Mouse (Mus musculus) G1E-ER4 (cell line): ENCODE measurements around the gene G3bp2. TPM values are rescaled to one million over a fixed set of nuclear protein-coding genes. Genes with fewer than 3 reads are reported as not detected.

Source experiments
- GATA1 ChIP-seq: IDR thresholded peaks from one replicate; pipeline ENCODE4 v1.8.0; 2012; ENCODE audit warnings: low read length, inconsistent platforms
- polyA plus RNA-seq: library from polyadenylated mRNA; stranded (reverse); fragments of >175 nt; gene quantifications from 2 replicates; pipeline ENCODE4 v1.2.3, GENCODE M21; 2012

G3bp2 gene
- polyA plus RNA-seq: 13.9 and 16.0 TPM in 2 replicates

GRCm38 (mm10) chr5:92083417-92084038 lies at the start of gene G3bp2:
G3bp2 (minus strand) TSS chr5:92083719.
- no peak for TF ChIP-seq GATA1

GRCm38 (mm10) chr5:92132127-92132526 lies 48.6 kb upstream of the G3bp2 start:
- TF ChIP-seq GATA1: no peak

- no peak for TF ChIP-seq GATA1
Measured at GRCm38 (mm10) chr5:92130040-92130682, 46.6 kb upstream of the G3bp2 start.

GRCm38 (mm10) chr5:92129321-92129768 lies 45.8 kb upstream of the G3bp2 start:
- no peak for TF ChIP-seq GATA1

DNA sequence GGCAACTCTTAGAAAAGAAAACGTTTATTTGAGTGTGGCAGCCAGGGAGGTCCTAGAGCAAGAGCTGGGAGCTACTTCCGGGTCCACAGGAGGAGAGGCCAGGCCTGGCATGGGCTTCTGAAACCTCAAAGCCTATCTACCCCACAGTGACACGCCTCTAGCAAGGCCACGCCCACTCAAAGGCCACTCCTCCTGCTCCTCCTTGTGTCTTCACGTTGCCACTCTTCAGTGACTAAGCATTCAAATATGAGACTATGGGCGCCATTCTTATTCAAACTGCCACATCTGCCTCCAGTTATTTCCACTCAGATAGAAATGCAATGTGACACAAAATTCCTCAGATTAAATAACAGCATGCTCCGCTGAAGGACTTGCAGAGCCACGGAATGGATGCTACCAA lies 45.1 kb upstream of the G3bp2 start:
- TF ChIP-seq GATA1: no peak

DNA sequence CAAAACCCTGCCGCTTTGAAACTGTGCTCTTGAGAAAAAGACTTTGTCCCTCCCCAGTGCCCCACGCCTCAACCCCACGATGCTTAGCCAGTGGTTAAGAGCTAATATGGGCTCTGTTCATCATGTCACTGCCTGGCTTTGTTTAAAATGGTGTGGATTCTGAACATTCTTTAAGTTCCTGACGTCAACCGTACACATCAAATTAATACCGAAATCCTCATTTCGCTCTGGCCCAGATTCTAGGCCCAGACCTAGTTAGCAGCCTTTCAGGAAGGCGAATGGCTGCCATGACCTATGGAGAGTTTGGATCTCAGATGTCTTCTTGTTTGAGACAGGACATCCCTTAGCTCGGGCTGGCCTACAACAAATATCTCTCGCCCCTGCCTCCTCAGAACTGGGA lies 44.2 kb upstream of the G3bp2 start:
- TF ChIP-seq GATA1: no peak

DNA sequence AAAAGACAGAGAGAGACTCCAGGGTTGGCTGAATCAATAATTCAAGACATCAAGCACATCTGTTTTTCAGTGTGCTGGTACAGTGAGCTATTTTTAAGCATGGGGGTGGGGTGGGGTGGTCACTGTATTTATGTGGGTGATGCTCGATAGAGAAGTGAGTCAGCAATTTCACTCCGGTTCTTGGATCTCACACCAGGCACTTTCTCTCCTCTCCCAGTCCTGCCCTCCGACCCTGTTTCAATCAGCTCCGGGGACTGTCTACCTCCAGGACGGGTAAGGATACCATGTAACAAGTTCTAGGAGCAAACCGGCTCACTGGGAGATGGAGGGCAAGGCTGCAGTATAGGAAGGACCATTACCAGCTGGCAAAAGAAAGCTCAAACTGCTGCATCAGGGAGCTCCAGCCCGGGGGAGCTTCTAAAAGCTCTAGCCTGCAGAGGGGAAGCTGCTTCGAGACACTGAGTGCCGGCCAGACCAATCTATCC lies 43.7 kb upstream of the G3bp2 start:
- TF ChIP-seq GATA1: no peak

GRCm38 (mm10) chr5:92125446-92125845 lies 41.9 kb upstream of the G3bp2 start:
- no peak for TF ChIP-seq GATA1

- TF ChIP-seq GATA1: no peak
Measured at GRCm38 (mm10) chr5:92121636-92122035, 38.1 kb upstream of the G3bp2 start.

GRCm38 (mm10) chr5:92117823-92118403 lies 34.4 kb upstream of the G3bp2 start:
- TF ChIP-seq GATA1: no peak

- no peak for TF ChIP-seq GATA1
Measured at GRCm38 (mm10) chr5:92114939-92115338, 31.4 kb upstream of the G3bp2 start.

- TF ChIP-seq GATA1: no peak
Measured at GRCm38 (mm10) chr5:92114223-92114622, 30.7 kb upstream of the G3bp2 start.

DNA sequence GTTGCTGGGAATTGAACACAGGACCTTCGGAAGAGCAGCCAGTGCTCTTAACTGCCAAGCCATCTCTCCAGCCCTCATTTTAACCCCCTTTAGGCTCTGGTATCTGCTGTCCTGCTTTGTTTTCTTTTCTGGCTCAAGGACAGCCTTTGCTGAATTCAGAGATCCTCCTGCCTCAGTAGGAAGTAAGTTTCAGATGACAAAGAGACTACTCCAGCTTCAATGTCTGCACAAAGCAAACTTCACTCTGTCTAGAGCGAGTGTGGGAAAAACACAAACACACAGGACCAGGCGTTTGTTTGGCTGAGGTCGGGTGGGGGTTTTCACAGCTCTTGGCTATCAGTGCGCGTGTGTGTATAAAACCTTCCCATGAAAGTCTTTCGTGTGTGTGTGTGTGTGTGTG lies 30.0 kb upstream of the G3bp2 start:
- no peak for TF ChIP-seq GATA1

DNA sequence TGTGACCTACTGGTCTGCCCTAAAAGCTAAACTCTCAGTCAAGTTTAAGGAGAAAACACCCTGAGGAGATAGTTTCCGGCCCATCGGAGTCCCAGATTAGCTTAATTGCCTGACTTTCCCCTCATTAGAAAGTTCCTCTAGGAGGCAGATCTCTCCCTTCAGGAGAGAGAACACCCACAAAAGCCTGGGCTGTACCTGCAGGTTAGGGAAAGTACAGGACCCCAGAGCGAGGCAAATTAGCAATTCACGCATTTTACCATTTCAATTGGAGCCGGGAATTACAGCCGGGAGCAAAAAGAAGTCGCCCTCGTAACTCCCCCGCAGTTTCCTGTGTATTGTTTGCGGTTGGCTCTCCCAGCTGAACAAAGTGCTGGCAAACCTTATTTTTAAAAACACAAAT lies 29.1 kb upstream of the G3bp2 start:
- no peak for TF ChIP-seq GATA1

DNA sequence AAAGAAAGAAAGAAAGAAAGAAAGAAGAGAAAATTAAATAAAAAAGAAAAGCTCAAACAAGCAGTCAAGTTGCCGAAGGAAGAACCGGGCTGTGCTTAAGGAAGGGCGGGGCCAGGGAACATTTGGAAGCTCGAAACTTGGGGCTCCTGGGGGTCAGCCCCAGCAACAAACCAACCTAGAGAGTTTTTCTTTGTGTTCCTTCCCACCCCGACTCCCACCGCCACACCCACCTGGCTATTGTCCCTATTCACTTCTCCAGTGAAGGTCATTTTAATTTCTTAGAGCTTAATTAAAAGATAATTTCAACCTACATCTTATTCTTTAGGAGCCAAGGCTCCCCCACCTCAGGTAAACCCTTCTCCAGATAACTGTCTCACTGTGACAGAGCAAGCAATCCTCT lies 28.7 kb upstream of the G3bp2 start:
- TF ChIP-seq GATA1: no peak

- TF ChIP-seq GATA1: no peak
Measured at GRCm38 (mm10) chr5:92110818-92111355, 27.4 kb upstream of the G3bp2 start.

- TF ChIP-seq GATA1: no peak
Measured at GRCm38 (mm10) chr5:92107282-92107681, 23.8 kb upstream of the G3bp2 start.
